Mouse (Mus musculus): Measurements from ENCODE around the gene Hk2. TPM values are rescaled to one million over a fixed set of nuclear protein-coding genes. Genes with fewer than 3 reads are reported as not detected.
A peak's percentile ranks its signal among the peaks of the same experiment; 100 is the strongest.

Gene Hk2
- total and polyA plus RNA-seq, 2 experiments, result 0.87 to 1.0 TPM

- Histone ChIP-seq H3K27ac (replicated peaks; ENCODE audit: insufficient read depth, low read depth, low read length) (no peak overlapping the region), H3K4me1 (ENCODE audit: control insufficient read depth, insufficient read depth, low read length) (no peaks in the 10 kb centered on the region), H3K4me3 (ENCODE audit: insufficient read depth, low read depth, low read length) (no peak overlapping the region), H3K9ac (ENCODE audit: low read depth, low read length) (no peak overlapping the region), H3K36me3 (ENCODE audit: control insufficient read depth, insufficient read depth, low read length) (no peaks in the 10 kb centered on the region), H3K27me3 (ENCODE audit: control insufficient read depth, insufficient read depth, low read length) (no peaks in the 10 kb centered on the region), H3K79me2 (ENCODE audit: control insufficient read depth, insufficient read depth, low read length) (no peaks in the 10 kb centered on the region)
- 83% methylated on average over 6 of the region's 6 CpGs for WGBS
- no peak for TF ChIP-seq CTCF (IDR thresholded peaks at IDR 0.05; ENCODE audit: low read depth, low read length)
- DNase-seq (ENCODE audit: extremely low read depth, low read depth, low spot score), result no peak
These were observed 32.2 kb upstream of the Hk2 start for GRCm38 (mm10) chr6:82806503-82806902.

GRCm38 (mm10) chr6:82805894-82806293, 31.6 kb upstream of the Hk2 start:
- no peak overlapping the region for H3K27ac ChIP-seq (replicated peaks; ENCODE audit: insufficient read depth, low read depth, low read length)
- 25% methylated on average over 3 of the region's 3 CpGs for WGBS
- H3K4me1 ChIP-seq (ENCODE audit: control insufficient read depth, insufficient read depth, low read length), result no peaks in the 10 kb centered on the region
- H3K4me3 ChIP-seq (ENCODE audit: insufficient read depth, low read depth, low read length), result no peak overlapping the region
- TF ChIP-seq CTCF (IDR thresholded peaks at IDR 0.05; ENCODE audit: low read depth, low read length) (no peak), POLR2A (IDR thresholded peaks at IDR 0.05; ENCODE audit: extremely low read depth, insufficient read depth, low read length) (no peak)
- H3K9ac ChIP-seq (ENCODE audit: low read depth, low read length), result no peak overlapping the region
- DNase-seq (ENCODE audit: extremely low read depth, low read depth, low spot score), result peak; percentile 26
- H3K36me3 ChIP-seq (ENCODE audit: control insufficient read depth, insufficient read depth, low read length), result no peaks in the 10 kb centered on the region
- no peaks in the 10 kb centered on the region for H3K27me3 ChIP-seq (ENCODE audit: control insufficient read depth, insufficient read depth, low read length)
- H3K79me2 ChIP-seq (ENCODE audit: control insufficient read depth, insufficient read depth, low read length), result no peaks in the 10 kb centered on the region

- H3K36me3 ChIP-seq (ENCODE audit: control insufficient read depth, insufficient read depth, low read length), result no peaks in the 10 kb centered on the region
- H3K9ac ChIP-seq (ENCODE audit: low read depth, low read length), result no peak overlapping the region
- no peaks in the 10 kb centered on the region for H3K4me1 ChIP-seq (ENCODE audit: control insufficient read depth, insufficient read depth, low read length)
- no peaks in the 10 kb centered on the region for H3K79me2 ChIP-seq (ENCODE audit: control insufficient read depth, insufficient read depth, low read length)
- peak; percentile 29 for DNase-seq (ENCODE audit: extremely low read depth, low read depth, low spot score)
- no peak overlapping the region for H3K4me3 ChIP-seq (ENCODE audit: insufficient read depth, low read depth, low read length)
- H3K27me3 ChIP-seq (ENCODE audit: control insufficient read depth, insufficient read depth, low read length), result no peaks in the 10 kb centered on the region
- 83% methylated on average over 3 of the region's 3 CpGs for WGBS
- no peak overlapping the region for H3K27ac ChIP-seq (replicated peaks; ENCODE audit: insufficient read depth, low read depth, low read length)
- no peak for TF ChIP-seq POLR2A (IDR thresholded peaks at IDR 0.05; ENCODE audit: extremely low read depth, insufficient read depth, low read length)
- no peak for TF ChIP-seq CTCF (IDR thresholded peaks at IDR 0.05; ENCODE audit: low read depth, low read length)
These were observed 30.7 kb upstream of the Hk2 start for GRCm38 (mm10) chr6:82804984-82805383.

GRCm38 (mm10) chr6:82798202-82798737, 24.0 kb upstream of the Hk2 start:
- 23% methylated on average over 3 of the region's 3 CpGs for WGBS

GRCm38 (mm10) chr6:82797300-82797839, 23.1 kb upstream of the Hk2 start:
- Histone ChIP-seq H3K36me3 (ENCODE audit: control insufficient read depth, insufficient read depth, low read length) (no peaks in the 10 kb centered on the region), H3K4me1 (ENCODE audit: control insufficient read depth, insufficient read depth, low read length) (no peaks in the 10 kb centered on the region; the same call in 1 of the 2 replicates), H3K9ac (ENCODE audit: low read depth, low read length) (no peak overlapping the region), H3K4me3 (ENCODE audit: insufficient read depth, low read depth, low read length) (no peak overlapping the region), H3K27ac (replicated peaks; ENCODE audit: insufficient read depth, low read depth, low read length) (no peak overlapping the region; the same call in 1 of the 2 replicates), H3K79me2 (ENCODE audit: control insufficient read depth, insufficient read depth, low read length) (no peaks in the 10 kb centered on the region), H3K27me3 (ENCODE audit: control insufficient read depth, insufficient read depth, low read length) (no peaks in the 10 kb centered on the region)
- TF ChIP-seq POLR2A (IDR thresholded peaks at IDR 0.05; ENCODE audit: extremely low read depth, insufficient read depth, low read length) (no peak), CTCF (IDR thresholded peaks at IDR 0.05; ENCODE audit: low read depth, low read length) (no peak)
- peak; percentile 16 for DNase-seq (ENCODE audit: extremely low read depth, low read depth, low spot score)
- 47% methylated on average over 5 of the region's 5 CpGs for WGBS

More at GRCm38 (mm10) chr6:82798202-82798737, 24.0 kb upstream of the Hk2 start:
- Histone ChIP-seq H3K36me3 (ENCODE audit: control insufficient read depth, insufficient read depth, low read length) (no peaks in the 10 kb centered on the region), H3K9ac (ENCODE audit: low read depth, low read length) (no peak overlapping the region), H3K4me3 (ENCODE audit: insufficient read depth, low read depth, low read length) (no peak overlapping the region), H3K4me1 (ENCODE audit: control insufficient read depth, insufficient read depth, low read length) (no peaks in the 10 kb centered on the region; the same call in 1 of the 2 replicates), H3K27me3 (ENCODE audit: control insufficient read depth, insufficient read depth, low read length) (no peaks in the 10 kb centered on the region), H3K27ac (replicated peaks; ENCODE audit: insufficient read depth, low read depth, low read length) (no peak overlapping the region), H3K79me2 (ENCODE audit: control insufficient read depth, insufficient read depth, low read length) (no peaks in the 10 kb centered on the region)
- TF ChIP-seq POLR2A (IDR thresholded peaks at IDR 0.05; ENCODE audit: extremely low read depth, insufficient read depth, low read length), result no peak
- TF ChIP-seq CTCF (IDR thresholded peaks at IDR 0.05; ENCODE audit: low read depth, low read length), result no peak
- DNase-seq (ENCODE audit: extremely low read depth, low read depth, low spot score), result no peak

- WGBS, result 89% methylated on average over 2 of the region's 2 CpGs
- no peaks in the 10 kb centered on the region for H3K4me1 ChIP-seq (ENCODE audit: control insufficient read depth, insufficient read depth, low read length)
These were observed 16.6 kb upstream of the Hk2 start for GRCm38 (mm10) chr6:82790864-82791263.

More at GRCm38 (mm10) chr6:82790864-82791263, 16.6 kb upstream of the Hk2 start:
- no peaks in the 10 kb centered on the region for H3K27me3 ChIP-seq (ENCODE audit: control insufficient read depth, insufficient read depth, low read length)
- H3K4me3 ChIP-seq (ENCODE audit: insufficient read depth, low read depth, low read length), result no peak overlapping the region
- no peak overlapping the region for H3K27ac ChIP-seq (replicated peaks; ENCODE audit: insufficient read depth, low read depth, low read length)
- DNase-seq (ENCODE audit: extremely low read depth, low read depth, low spot score), result no peak
- no peaks in the 10 kb centered on the region for H3K36me3 ChIP-seq (ENCODE audit: control insufficient read depth, insufficient read depth, low read length)
- no peak overlapping the region for H3K9ac ChIP-seq (ENCODE audit: low read depth, low read length)
- H3K79me2 ChIP-seq (ENCODE audit: control insufficient read depth, insufficient read depth, low read length), result no peaks in the 10 kb centered on the region
- TF ChIP-seq POLR2A (IDR thresholded peaks at IDR 0.05; ENCODE audit: extremely low read depth, insufficient read depth, low read length) (no peak), CTCF (IDR thresholded peaks at IDR 0.05; ENCODE audit: low read depth, low read length) (no peak)

Measured in liver, adult 2 months (tissue).